8 mouse cellular contexts compared by ENCODE assay signal in the genomic region with DNA sequence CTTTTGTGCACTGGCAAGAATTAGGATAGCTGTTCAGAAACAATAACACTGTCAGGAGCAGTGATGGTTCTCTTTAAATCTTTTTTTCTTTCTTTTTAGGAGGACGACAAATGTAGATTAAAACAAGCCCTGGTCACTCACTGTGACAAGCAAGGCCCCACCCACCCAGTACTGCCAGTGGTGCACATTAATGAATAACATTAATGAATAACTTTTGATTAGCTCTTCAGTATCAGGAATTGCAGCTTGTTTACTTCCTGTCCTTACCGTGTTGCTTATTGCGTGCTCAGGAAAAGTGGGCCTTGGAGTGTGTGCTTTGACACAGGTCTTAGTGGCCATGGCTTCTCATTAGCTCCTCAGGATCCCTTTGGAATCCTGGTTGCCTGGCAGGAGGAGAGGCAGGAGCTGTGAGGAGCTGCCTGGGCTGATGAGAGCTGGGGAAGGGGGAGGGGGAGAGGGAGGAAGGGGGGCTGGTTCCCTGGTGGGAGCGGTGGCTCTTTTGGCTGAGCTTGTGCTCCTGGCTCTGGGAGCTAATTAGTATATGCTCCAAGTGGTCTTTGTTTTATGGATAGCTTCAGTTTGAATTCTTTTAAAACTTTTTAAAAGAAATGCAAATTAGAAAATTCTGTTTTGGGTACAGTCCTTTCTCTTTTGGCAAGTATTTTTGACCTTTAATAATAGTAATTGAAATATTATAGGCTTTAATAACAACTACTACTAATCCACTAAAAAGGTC.
DNase-seq lines count a peak whose midpoint lies in the region; ATAC-seq and TF ChIP-seq lines count a peak whose summit lies in the region.
"Had no signal": no experiment of that assay in that cellular context is flagged by ENCODE, and none has a peak within 500 bp of the region (broad histone marks: within the 10 kb centered on the region; RNA-seq: fewer than 3 reads in every experiment).

No protein-coding gene starts in this region.

- no peaks in the 10 kb centered on the region for H3K27me3 ChIP-seq in embryonic facial prominence, embryonic 10.5 days (replicated peaks; ENCODE audit: low read depth, poor library complexity, severe bottlenecking)
- H3K27me3 ChIP-seq in midbrain, embryonic 15.5 days (replicated peaks) = no peaks in the 10 kb centered on the region
- H3K27me3 ChIP-seq in cerebellum, adult 2 months (ENCODE audit: control insufficient read depth, insufficient read depth, low read length) = no peaks in the 10 kb centered on the region
- H3K27me3 ChIP-seq: liver, embryonic 15.5 days had no signal

- 10% methylated on average over 4 of the region's 4 CpGs for WGBS in embryonic facial prominence, embryonic 10.5 days
- 5% methylated on average over 4 of the region's 4 CpGs for WGBS in midbrain, embryonic 15.5 days
- 44% methylated on average over 4 of the region's 4 CpGs for WGBS in cerebellum, adult 2 months

- H3K9me3 ChIP-seq in embryonic facial prominence, embryonic 10.5 days = no peaks in the 10 kb centered on the region
- no peaks in the 10 kb centered on the region for H3K9me3 ChIP-seq in midbrain, embryonic 15.5 days
- H3K9me3 ChIP-seq: liver, embryonic 15.5 days had no signal

- H3K9ac ChIP-seq in midbrain, embryonic 15.5 days = no peak overlapping the region
- H3K9ac ChIP-seq: liver, embryonic 15.5 days had no signal

- no peak for TF ChIP-seq CTCF in cerebellum, adult 2 months (IDR thresholded peaks at IDR 0.05; ENCODE audit: borderline replicate concordance, insufficient read depth, low read depth, low read length)

- peak; percentile 77 for ATAC-seq in midbrain, embryonic 15.5 days (replicated peaks)

- H3K4me1 ChIP-seq in embryonic facial prominence, embryonic 10.5 days = peaks cover 42% of the 10 kb centered on the region
- peaks cover 37% of the 10 kb centered on the region for H3K4me1 ChIP-seq in midbrain, embryonic 15.5 days
- H3K4me1 ChIP-seq in cerebellum, adult 2 months (ENCODE audit: control insufficient read depth, insufficient read depth, low read length) = peaks cover 3% of the 10 kb centered on the region; the same call in 1 of the 2 replicates

- peak; percentile 75 for DNase-seq in Muller cell, postnatal 12 days (ENCODE audit: inconsistent ontology term)
- DNase-seq in embryonic facial prominence, embryonic 10.5 days (ENCODE audit: low spot score) = peak; percentile 76
- peak; percentile 45 for DNase-seq in kidney, adult 11 months
- no peak for DNase-seq in thymus, adult 18-20 months
- DNase-seq in cerebellum, adult 2 months = no peak
- DNase-seq in B cell, adult 2 months = no peak

- H3K4me3 ChIP-seq in embryonic facial prominence, embryonic 10.5 days = no peak overlapping the region
- no peak overlapping the region for H3K4me3 ChIP-seq in midbrain, embryonic 15.5 days
- H3K4me3 ChIP-seq in cerebellum, adult 2 months (replicated peaks; ENCODE audit: insufficient read depth, low read depth, low read length) = no peak overlapping the region
- H3K4me3 ChIP-seq: liver, embryonic 15.5 days had no signal

- no peaks in the 10 kb centered on the region for H3K36me3 ChIP-seq in embryonic facial prominence, embryonic 10.5 days (replicated peaks)
- no peaks in the 10 kb centered on the region for H3K36me3 ChIP-seq in midbrain, embryonic 15.5 days (replicated peaks)
- H3K36me3 ChIP-seq: liver, embryonic 15.5 days had no signal

- no peak overlapping the region for H3K4me2 ChIP-seq in midbrain, embryonic 15.5 days
- H3K4me2 ChIP-seq: liver, embryonic 15.5 days had no signal

- no peak overlapping the region for H3K27ac ChIP-seq in embryonic facial prominence, embryonic 10.5 days (replicated peaks)
- H3K27ac ChIP-seq in midbrain, embryonic 15.5 days = peak overlapping the region; percentile 52
- no peak overlapping the region for H3K27ac ChIP-seq in cerebellum, adult 2 months (ENCODE audit: insufficient read depth, low read length)
- H3K27ac ChIP-seq: liver, embryonic 15.5 days had no signal

- no peak for TF ChIP-seq POLR2A in cerebellum, adult 2 months (IDR thresholded peaks at IDR 0.05; ENCODE audit: borderline replicate concordance, insufficient read depth, low read length)

Comparison
In these comparisons a context has a peak if more than half of its experiments do, and no peak if none do; other contexts are left out.
1. DNase-seq: peak in Muller cell, postnatal 12 days (single experiment), embryonic facial prominence, embryonic 10.5 days (single experiment) and kidney, adult 11 months (single experiment); none in thymus, adult 18-20 months (0 of 2), cerebellum, adult 2 months (0 of 2) and B cell, adult 2 months (0 of 2).